In genomic region chr11:51855818-51856615, GRCm38 (mm10) we compare ENCODE assay signal across 8 mouse cellular contexts. TPM values are rescaled to one million over a fixed set of nuclear protein-coding genes. Genes with fewer than 3 reads are reported as not detected.
A peak's percentile ranks its signal among the peaks of the same experiment; 100 is the strongest.
DNase-seq lines count a peak whose midpoint lies in the region; ATAC-seq and TF ChIP-seq lines count a peak whose summit lies in the region.

No protein-coding gene starts in this region.

- intact Hi-C loops in heart, postnatal 10 days (cut with DNase I): loop anchor here (1.0 to 5.0 kb wide), 3 partner anchors 35 to 61 kb away; no protein-coding TSS in a partner anchor

- TF ChIP-seq POLR2A in CH12.LX (IDR thresholded peaks at IDR 0.05; ENCODE audit: low read depth, low read length): peak; percentile 70
- no peak; the same call in 1 of the 2 replicates for TF ChIP-seq POLR2A in testis, adult 2 months (IDR thresholded peaks at IDR 0.05; ENCODE audit: control insufficient read depth, low read depth, low read length)

- peak; percentile 93 for DNase-seq in CH12.LX (ENCODE audit: extremely low read depth)
- DNase-seq in c-Kit-positive CD71-negative TER-119-negative erythroid progenitor cells, embryonic 14.5 days (ENCODE audit: low read depth): peak; percentile 51
- peak; percentile 72 to 73 for DNase-seq in heart, postnatal 10 days
- DNase-seq in layer of hippocampus, adult 11-12 months (ENCODE audit: low spot score): peak; percentile 82

- TF ChIP-seq RAD21 in CH12.LX (IDR thresholded peaks at IDR 0.05; ENCODE audit: low read depth, low read length): no peak; the same call in 1 of the 2 replicates

- H3K27me3 ChIP-seq in CH12.LX (replicated peaks): no peaks in the 10 kb centered on the region
- peaks cover 47% of the 10 kb centered on the region for H3K27me3 ChIP-seq in forebrain, embryonic 12.5 days
- peaks cover 25% of the 10 kb centered on the region for H3K27me3 ChIP-seq in liver, embryonic 16.5 days (ENCODE audit: control insufficient read depth, insufficient read depth, low read depth, low read length)
- H3K27me3 ChIP-seq in neural tube, embryonic 14.5 days (ENCODE audit: control insufficient read depth, insufficient read depth, low read length): peaks cover 13% of the 10 kb centered on the region
- H3K27me3 ChIP-seq in testis, adult 2 months (ENCODE audit: control insufficient read depth, insufficient read depth, low read length): no peaks in the 10 kb centered on the region

- TF ChIP-seq EP300 in CH12.LX (IDR thresholded peaks at IDR 0.05; ENCODE audit: low read length): no peak

- H3K4me2 ChIP-seq in CH12.LX (ENCODE audit: insufficient read depth, low read depth, poor library complexity, severe bottlenecking): peak overlapping the region; percentile 18; the same call in 1 of the 2 replicates
- H3K4me2 ChIP-seq in forebrain, embryonic 12.5 days: peak overlapping the region; percentile 99
- peak overlapping the region; percentile 75 for H3K4me2 ChIP-seq in liver, embryonic 16.5 days (ENCODE audit: low read depth, low read length)
- H3K4me2 ChIP-seq in neural tube, embryonic 14.5 days (ENCODE audit: low read depth, low read length): peak overlapping the region; percentile 100

- H3K9me3 ChIP-seq in CH12.LX (replicated peaks; ENCODE audit: low read length): peaks cover 10% of the 10 kb centered on the region
- H3K9me3 ChIP-seq in forebrain, embryonic 12.5 days: no peaks in the 10 kb centered on the region
- H3K9me3 ChIP-seq in liver, embryonic 16.5 days (replicated peaks; ENCODE audit: control insufficient read depth, low read length): no peaks in the 10 kb centered on the region
- no peaks in the 10 kb centered on the region for H3K9me3 ChIP-seq in neural tube, embryonic 14.5 days (ENCODE audit: control insufficient read depth, low read length)

- 0% methylated on average over 45 of the region's 47 CpGs for WGBS in forebrain, embryonic 12.5 days
- WGBS in liver, embryonic 16.5 days (ENCODE audit: insufficient replicate concordance): under 1% methylated on average over 47 of the region's 47 CpGs
- WGBS in neural tube, embryonic 14.5 days: under 1% methylated on average over 43 of the region's 47 CpGs

- peaks cover 44% of the 10 kb centered on the region for H3K79me2 ChIP-seq in CH12.LX (replicated peaks; ENCODE audit: control insufficient read depth, extremely low read depth, insufficient read depth, poor library complexity, severe bottlenecking)

- peak; percentile 62 for ATAC-seq in forebrain, embryonic 12.5 days (ENCODE audit: low FRiP score)
- ATAC-seq in liver, embryonic 16.5 days (ENCODE audit: low read depth): peak; percentile 33
- ATAC-seq in neural tube, embryonic 14.5 days (ENCODE audit: low read depth): peak; percentile 66

- in situ Hi-C loops in CH12.LX (cut with MboI; ENCODE audit: low pct_ligation_motif_present, low pct_unique_long_range_greater_than_20kb, low sequenced_read_pairs): no loop called here

- H3K27ac ChIP-seq in CH12.LX (ENCODE audit: insufficient read depth, low read depth): peak overlapping the region; percentile 90
- peak overlapping the region; percentile 56; the same call in 1 of the 2 replicates for H3K27ac ChIP-seq in forebrain, embryonic 12.5 days
- peak overlapping the region; percentile 78 for H3K27ac ChIP-seq in liver, embryonic 16.5 days (ENCODE audit: low read length)
- no peak overlapping the region for H3K27ac ChIP-seq in neural tube, embryonic 14.5 days (ENCODE audit: low read depth, low read length)
- peak overlapping the region; percentile 87 for H3K27ac ChIP-seq in testis, adult 2 months (ENCODE audit: control insufficient read depth, insufficient read depth, low read depth, low read length)

- dilution Hi-C loops in CH12.LX (cut with MboI; ENCODE audit: extremely low pct_ligation_motif_present, extremely low pct_unique_long_range_greater_than_20kb, low sequenced_read_pairs): no loop called here

- peaks cover 16 to 45% of the 10 kb centered on the region in 2 experiments for H3K4me1 ChIP-seq in CH12.LX (ENCODE audit: control insufficient read depth in 1 of 2, insufficient read depth in 2 of 2)
- H3K4me1 ChIP-seq in forebrain, embryonic 12.5 days: peaks cover 49% of the 10 kb centered on the region
- peaks cover 25% of the 10 kb centered on the region for H3K4me1 ChIP-seq in liver, embryonic 16.5 days (ENCODE audit: control insufficient read depth, low read depth, low read length)
- H3K4me1 ChIP-seq in neural tube, embryonic 14.5 days (ENCODE audit: control insufficient read depth, insufficient read depth, low read length): peaks cover 19% of the 10 kb centered on the region; the same call in 1 of the 2 replicates
- H3K4me1 ChIP-seq in testis, adult 2 months (ENCODE audit: control insufficient read depth, insufficient read depth, low read length): peaks cover 18% of the 10 kb centered on the region

- H3K4me3 ChIP-seq in CH12.LX (replicated peaks in 1 of 3; ENCODE audit: low read depth in 2 of 3, low read length in 2 of 3, poor library complexity in 1 of 3): peak overlapping the region; percentile 72 to 85 (median 84)
- H3K4me3 ChIP-seq in forebrain, embryonic 12.5 days (replicated peaks): peak overlapping the region; percentile 61
- H3K4me3 ChIP-seq in liver, embryonic 16.5 days (ENCODE audit: low read depth, low read length): peak overlapping the region; percentile 82
- H3K4me3 ChIP-seq in neural tube, embryonic 14.5 days (ENCODE audit: low read depth, low read length): peak overlapping the region; percentile 62
- peak overlapping the region; percentile 88 for H3K4me3 ChIP-seq in testis, adult 2 months (ENCODE audit: control insufficient read depth, low read depth, low read length)

- peak overlapping the region; percentile 99 for H3K9ac ChIP-seq in CH12.LX (ENCODE audit: insufficient read depth, low read depth)
- peak overlapping the region; percentile 69 for H3K9ac ChIP-seq in forebrain, embryonic 12.5 days
- peak overlapping the region; percentile 74 for H3K9ac ChIP-seq in liver, embryonic 16.5 days (ENCODE audit: low read depth, low read length)
- H3K9ac ChIP-seq in neural tube, embryonic 14.5 days (replicated peaks; ENCODE audit: low read depth, low read length): peak overlapping the region; percentile 67

- H3K36me3 ChIP-seq in CH12.LX (replicated peaks in 1 of 2; ENCODE audit: control insufficient read depth in 1 of 2, insufficient read depth in 1 of 2, low read length in 1 of 2): peaks cover 0 to 18% of the 10 kb centered on the region in 2 experiments
- H3K36me3 ChIP-seq in forebrain, embryonic 12.5 days (replicated peaks): no peaks in the 10 kb centered on the region
- H3K36me3 ChIP-seq in liver, embryonic 16.5 days (ENCODE audit: control insufficient read depth, insufficient read depth): no peaks in the 10 kb centered on the region
- H3K36me3 ChIP-seq in neural tube, embryonic 14.5 days (ENCODE audit: control insufficient read depth, insufficient read depth, low read length): no peaks in the 10 kb centered on the region
- no peaks in the 10 kb centered on the region for H3K36me3 ChIP-seq in testis, adult 2 months (ENCODE audit: control insufficient read depth, insufficient read depth, low read length)

- TF ChIP-seq CTCF in CH12.LX (conservative IDR thresholded peaks at IDR 0.05 in 1 of 2, IDR thresholded peaks at IDR 0.05 in 1 of 2; ENCODE audit: low read depth in 2 of 2, low read length in 2 of 2): peak in 1 of 2 experiments; percentile 48; a peak in 2 of 4 replicates
- no peak for TF ChIP-seq CTCF in testis, adult 2 months (IDR thresholded peaks at IDR 0.05; ENCODE audit: control insufficient read depth, insufficient read depth, insufficient replicate concordance, low read depth, low read length)

TF ChIP-seq in CH12.LX, 34 proteins besides CTCF, POLR2A, EP300 and RAD21 (continues in another document):
- TF ChIP-seq SIN3A (IDR thresholded peaks at IDR 0.05; ENCODE audit: low read length) (peak; percentile 96), ZNF384 (IDR thresholded peaks at IDR 0.05; ENCODE audit: low read depth, low read length) (peak; percentile 76), GABPA (IDR thresholded peaks at IDR 0.05; ENCODE audit: insufficient replicate concordance, low read depth, low read length) (no peak), KAT2A (IDR thresholded peaks at IDR 0.05; ENCODE audit: insufficient replicate concordance, low read length) (no peak), MAFK (IDR thresholded peaks at IDR 0.05; ENCODE audit: insufficient replicate concordance, low read length) (no peak), CHD2 (IDR thresholded peaks at IDR 0.05; ENCODE audit: low read length) (peak; percentile 67), RCOR1 (conservative IDR thresholded peaks at IDR 0.05; ENCODE audit: low read depth, low read length) (no peak; the same call in 1 of the 2 replicates), BHLHE40 (IDR thresholded peaks at IDR 0.05; ENCODE audit: low read depth, low read length) (no peak; the same call in 1 of the 2 replicates), JUND (conservative IDR thresholded peaks at IDR 0.05; ENCODE audit: low read depth, low read length) (no peak), HCFC1 (IDR thresholded peaks at IDR 0.05; ENCODE audit: low read depth, low read length) (peak; percentile 7), ZMIZ1 (IDR thresholded peaks at IDR 0.05; ENCODE audit: low read depth, low read length) (peak; percentile 70; the same call in 1 of the 2 replicates), MAX (IDR thresholded peaks at IDR 0.05; ENCODE audit: low read length) (peak; percentile 55; the same call in 1 of the 2 replicates), MYC (IDR thresholded peaks at IDR 0.05; ENCODE audit: low read depth, low read length) (no peak; the same call in 1 of the 2 replicates), TBP (conservative IDR thresholded peaks at IDR 0.05; ENCODE audit: low read depth, low read length) (0 out of 2 replicates have a peak, but pooled peaks have one; percentile 59), IRF4 (IDR thresholded peaks at IDR 0.05; ENCODE audit: low read depth, low read length) (no peak), PAX5 (IDR thresholded peaks at IDR 0.05; ENCODE audit: low read length) (no peak), MXI1 (IDR thresholded peaks at IDR 0.05; ENCODE audit: low read depth, low read length) (peak; percentile 89), NELFE (IDR thresholded peaks at IDR 0.05; ENCODE audit: low read depth, low read length) (peak; percentile 63), TCF12 (IDR thresholded peaks at IDR 0.05; ENCODE audit: low read depth, low read length) (peak; percentile 67; the same call in 1 of the 2 replicates), ETS1 (conservative IDR thresholded peaks at IDR 0.05; ENCODE audit: low read depth, low read length) (no peak; the same call in 1 of the 2 replicates)

RNA-seq across cellular contexts. Expression of gene Jade2, which starts 1.4 kb away (rescaled TPM):
- 51.4 and 58.2 TPM in 2 replicates for total RNA-seq in CH12.LX (2012; rRNA removed)
- total RNA-seq in CH12.LX (2014; rRNA removed): 21.9 and 25.6 TPM in 2 replicates
- polyA plus RNA-seq in CH12.LX (2012; ENCODE audit: insufficient read length, low read depth): 50.3 and 60.1 TPM in 2 replicates
- 0.49 and 0.65 TPM in 2 replicates for polyA plus RNA-seq in forebrain, embryonic 12.5 days (2016; fragmentation: Nextera tagmentation; extraction: Ambion mirVana)
- 1 to 10 TPM; 3.5 to 6.6 TPM for total RNA-seq in heart, postnatal 10 days (2021)
- polyA plus RNA-seq in liver, embryonic 16.5 days (2015; fragmentation: Nextera tagmentation; extraction: Ambion mirVana): 0.64 and 0.79 TPM in 2 replicates
- 0.44 and 0.52 TPM in 2 replicates for polyA plus RNA-seq in neural tube, embryonic 14.5 days (2014; fragmentation: Nextera tagmentation; extraction: Ambion mirVana)
- 2.9 and 3.4 TPM in 2 replicates for polyA plus RNA-seq in testis, adult 2 months (2012; rRNA removed)

Comparison
In these comparisons a context has a peak if more than half of its experiments do, and no peak if none do; other contexts are left out.
1. H3K4me2 ChIP-seq: peak in every context shown above with its lines; median percentile 100 in neural tube, embryonic 14.5 days; 99 in forebrain, embryonic 12.5 days; 75 in liver, embryonic 16.5 days; 18 in CH12.LX.
2. RNA of gene Jade2, which starts 1.4 kb away (polyA plus RNA-seq): 50.3 to 60.1 TPM in CH12.LX; 2.9 to 3.4 TPM in testis, adult 2 months, 0.64 to 0.79 TPM in liver, embryonic 16.5 days, 0.44 to 0.52 TPM in neural tube, embryonic 14.5 days and 0.49 to 0.65 TPM in forebrain, embryonic 12.5 days; every median in the first group is over 10 times any median in the second.
3. Peak in every context shown above with its lines, with median percentiles within 50 percentile points of each other: DNase-seq, H3K4me3 ChIP-seq, H3K9ac ChIP-seq and ATAC-seq.